Comparison of ENCODE assay signal across 9 mouse cellular contexts in the genomic region with DNA sequence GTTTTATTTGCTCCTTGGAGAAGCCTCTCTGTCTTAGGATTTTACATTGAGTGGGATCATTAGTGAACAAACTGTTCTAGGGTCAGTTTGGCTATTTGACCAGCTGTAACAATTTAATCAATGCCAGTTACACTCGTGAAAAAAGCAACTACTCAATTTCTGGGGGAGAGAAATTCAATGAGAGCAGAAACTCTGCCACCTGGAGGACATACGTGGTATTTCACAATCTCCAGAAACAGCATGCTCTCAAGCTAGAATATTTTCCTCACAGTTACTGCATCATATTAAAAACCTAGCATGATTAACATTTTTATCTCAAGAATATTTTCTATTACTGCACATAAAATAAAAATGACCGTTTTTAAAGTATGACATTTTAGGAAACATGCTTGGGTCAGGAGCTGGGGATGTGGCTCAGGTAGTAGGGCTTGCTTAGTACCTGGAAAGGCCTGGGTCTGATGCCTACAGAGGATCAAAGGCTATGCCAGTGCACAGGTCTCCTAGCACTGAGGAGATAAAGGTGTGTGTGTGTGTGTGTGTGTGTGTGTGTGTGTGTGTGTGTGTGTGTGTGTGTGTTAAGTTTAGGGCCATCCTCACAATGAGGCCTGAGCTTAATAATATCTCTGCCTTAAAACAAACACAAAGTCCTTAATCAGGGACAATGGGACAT. TPM values are rescaled to one million over a fixed set of nuclear protein-coding genes. Genes with fewer than 3 reads are reported as not detected.
DNase-seq lines count a peak whose midpoint lies in the region; ATAC-seq and TF ChIP-seq lines count a peak whose summit lies in the region.
"Had no signal": no experiment of that assay in that cellular context is flagged by ENCODE, and none has a peak within 500 bp of the region (broad histone marks: within the 10 kb centered on the region; RNA-seq: fewer than 3 reads in every experiment).

No protein-coding gene starts in this region.

- TF ChIP-seq POLR2A in cortical plate, adult 2 months (IDR thresholded peaks at IDR 0.05; ENCODE audit: extremely low read depth, insufficient read depth, low read length): no peak

- H3K36me3 ChIP-seq in hindbrain, embryonic 11.5 days (ENCODE audit: control insufficient read depth, insufficient read depth, low read length): no peaks in the 10 kb centered on the region
- H3K36me3 ChIP-seq in hindbrain, embryonic 16.5 days (ENCODE audit: control insufficient read depth, insufficient read depth, low read length): 0 out of 2 replicates have a peak, but pooled peaks cover 2% of the 10 kb centered on the region

- 2% methylated on average over 3 of the region's 3 CpGs for WGBS in hindbrain, embryonic 11.5 days
- WGBS in hindbrain, embryonic 16.5 days: 3% methylated on average over 3 of the region's 3 CpGs

- H3K9me3 ChIP-seq in hindbrain, embryonic 11.5 days (ENCODE audit: control insufficient read depth, low read length): no peaks in the 10 kb centered on the region
- no peaks in the 10 kb centered on the region for H3K9me3 ChIP-seq in hindbrain, embryonic 16.5 days (ENCODE audit: control insufficient read depth, low read length)

- TF ChIP-seq CTCF in cortical plate, adult 2 months (IDR thresholded peaks at IDR 0.05; ENCODE audit: extremely low read depth, insufficient read depth, low read length): peak; percentile 50

- intact Hi-C loops in left cerebral cortex, postnatal 4 days (cut with DNase I): loop anchor here (5.0 kb wide), 2 partner anchors 531 to 1036 kb away; no protein-coding TSS in a partner anchor

- H3K4me1 ChIP-seq in hindbrain, embryonic 11.5 days (replicated peaks; ENCODE audit: control insufficient read depth, insufficient read depth, low read length): no peaks in the 10 kb centered on the region
- no peaks in the 10 kb centered on the region for H3K4me1 ChIP-seq in hindbrain, embryonic 16.5 days (ENCODE audit: control insufficient read depth, insufficient read depth, low read depth, low read length)
- H3K4me1 ChIP-seq in cortical plate, adult 2 months (ENCODE audit: control insufficient read depth, insufficient read depth, low read length): no peaks in the 10 kb centered on the region

- peak; percentile 75 for DNase-seq in hindbrain, embryonic 11.5 days (ENCODE audit: low spot score)
- DNase-seq in thymus, postnatal 0 days (ENCODE audit: low spot score): peak; percentile 28
- no peak for DNase-seq in thymus, adult 18-20 months
- peak; percentile 47 for DNase-seq in left cerebral cortex, postnatal 4 days
- DNase-seq in telencephalon, adult 2 months (ENCODE audit: low read depth, low spot score): peak; percentile 35

- no peaks in the 10 kb centered on the region for H3K27me3 ChIP-seq in hindbrain, embryonic 11.5 days (ENCODE audit: control insufficient read depth, insufficient read depth, low read length)
- H3K27me3 ChIP-seq in hindbrain, embryonic 16.5 days (replicated peaks; ENCODE audit: control insufficient read depth, insufficient read depth, low read length): no peaks in the 10 kb centered on the region

- no peak overlapping the region for H3K27ac ChIP-seq in hindbrain, embryonic 11.5 days (ENCODE audit: low read depth, low read length)
- H3K27ac ChIP-seq in hindbrain, embryonic 16.5 days (ENCODE audit: low read depth, low read length): no peak overlapping the region
- H3K27ac ChIP-seq in cortical plate, adult 2 months (ENCODE audit: insufficient read depth, low read length): no peak overlapping the region

- H3K4me2 ChIP-seq in hindbrain, embryonic 11.5 days (replicated peaks; ENCODE audit: low read depth, low read length): no peak overlapping the region
- H3K4me2 ChIP-seq in hindbrain, embryonic 16.5 days (ENCODE audit: low read length): no peak overlapping the region

- H3K4me3 ChIP-seq in hindbrain, embryonic 11.5 days (ENCODE audit: low read depth, low read length): no peak overlapping the region
- no peak overlapping the region for H3K4me3 ChIP-seq in hindbrain, embryonic 16.5 days (ENCODE audit: low read length)
- H3K4me3 ChIP-seq in cortical plate, adult 2 months (ENCODE audit: insufficient read depth, low read length): no peak overlapping the region

- ATAC-seq in hindbrain, embryonic 11.5 days (ENCODE audit: low FRiP score): no peak
- no peak for ATAC-seq in hindbrain, embryonic 16.5 days
- no peak for ATAC-seq in inflammation-experienced regulatory T-cells, adult 6 months

- H3K9ac ChIP-seq in hindbrain, embryonic 11.5 days (ENCODE audit: low read depth, low read length): no peak overlapping the region
- H3K9ac ChIP-seq in hindbrain, embryonic 16.5 days (ENCODE audit: low read depth, low read length): no peak overlapping the region

RNA-seq across cellular contexts. Expression of gene Tgfb2, which starts 7.1 kb away (rescaled TPM):
- polyA plus RNA-seq in hindbrain, embryonic 11.5 days (2014; fragmentation: Nextera tagmentation; extraction: Ambion mirVana): 23.9 and 24.7 TPM in 2 replicates
- 35.7 and 36.2 TPM in 2 replicates for polyA plus RNA-seq in hindbrain, embryonic 16.5 days (2015; fragmentation: Nextera tagmentation; extraction: Ambion mirVana)
- polyA plus RNA-seq in thymus, postnatal 0 days (2015; fragmentation: Nextera tagmentation; extraction: Ambion mirVana): 2.4 and 2.5 TPM in 2 replicates
- polyA plus RNA-seq in cortical plate, adult 2 months (2012; rRNA removed): 3.8 and 4.7 TPM in 2 replicates
- 10 to 100 TPM; 13.3 to 16.0 TPM for total RNA-seq in left cerebral cortex, postnatal 4 days (2021)
- polyA plus RNA-seq in inflammation-experienced regulatory T-cells, adult 6 months (2017; shearing (Covaris generic)): under 1 TPM in 2 of 3 experiments, not detected in 1; 0.06 to 0.21 TPM
- total RNA-seq: neutrophil, adult 5-6 weeks had no signal

RNA-seq across cellular contexts. Expression of gene Rrp15, which starts 36.2 kb away (rescaled TPM):
- polyA plus RNA-seq in hindbrain, embryonic 11.5 days (2014; fragmentation: Nextera tagmentation; extraction: Ambion mirVana): 63.1 and 70.8 TPM in 2 replicates
- polyA plus RNA-seq in hindbrain, embryonic 16.5 days (2015; fragmentation: Nextera tagmentation; extraction: Ambion mirVana): 26.9 and 29.4 TPM in 2 replicates
- polyA plus RNA-seq in thymus, postnatal 0 days (2015; fragmentation: Nextera tagmentation; extraction: Ambion mirVana): 55.3 and 62.8 TPM in 2 replicates
- polyA plus RNA-seq in cortical plate, adult 2 months (2012; rRNA removed): 10.8 and 14.5 TPM in 2 replicates
- 10 to 100 TPM; 20.6 to 21.5 TPM for total RNA-seq in left cerebral cortex, postnatal 4 days (2021)
- polyA plus RNA-seq in inflammation-experienced regulatory T-cells, adult 6 months (2017; shearing (Covaris generic)): 10 to 100 TPM; 27.0 to 33.4 (median 29.6) TPM

Comparison
In these comparisons a context has a peak if more than half of its experiments do, and no peak if none do; other contexts are left out.
1. DNase-seq: peak in hindbrain, embryonic 11.5 days (single experiment), thymus, postnatal 0 days (single experiment), left cerebral cortex, postnatal 4 days (single experiment) and telencephalon, adult 2 months (single experiment); none in thymus, adult 18-20 months (0 of 2).